Mouse (Mus musculus) heart, adult 10 weeks (tissue): ENCODE measurements around the gene Eif3i. TPM values are rescaled to one million over a fixed set of nuclear protein-coding genes. Genes with fewer than 3 reads are reported as not detected.

Experiments
- polyA plus RNA-seq: library from polyadenylated mRNA; stranded (reverse); fragments of 350-450 nt; fragmentation: Illumina TruSeq; extraction: RNeasy Lipid Tissue Mini Kit (QIAGEN cat#74804); gene quantifications from one replicate; pipeline ENCODE4 v1.2.3, GENCODE M21; 2014; ENCODE audit warnings: low read depth, low replicate concordance

Gene Eif3i
- 141 TPM for polyA plus RNA-seq

DNA sequence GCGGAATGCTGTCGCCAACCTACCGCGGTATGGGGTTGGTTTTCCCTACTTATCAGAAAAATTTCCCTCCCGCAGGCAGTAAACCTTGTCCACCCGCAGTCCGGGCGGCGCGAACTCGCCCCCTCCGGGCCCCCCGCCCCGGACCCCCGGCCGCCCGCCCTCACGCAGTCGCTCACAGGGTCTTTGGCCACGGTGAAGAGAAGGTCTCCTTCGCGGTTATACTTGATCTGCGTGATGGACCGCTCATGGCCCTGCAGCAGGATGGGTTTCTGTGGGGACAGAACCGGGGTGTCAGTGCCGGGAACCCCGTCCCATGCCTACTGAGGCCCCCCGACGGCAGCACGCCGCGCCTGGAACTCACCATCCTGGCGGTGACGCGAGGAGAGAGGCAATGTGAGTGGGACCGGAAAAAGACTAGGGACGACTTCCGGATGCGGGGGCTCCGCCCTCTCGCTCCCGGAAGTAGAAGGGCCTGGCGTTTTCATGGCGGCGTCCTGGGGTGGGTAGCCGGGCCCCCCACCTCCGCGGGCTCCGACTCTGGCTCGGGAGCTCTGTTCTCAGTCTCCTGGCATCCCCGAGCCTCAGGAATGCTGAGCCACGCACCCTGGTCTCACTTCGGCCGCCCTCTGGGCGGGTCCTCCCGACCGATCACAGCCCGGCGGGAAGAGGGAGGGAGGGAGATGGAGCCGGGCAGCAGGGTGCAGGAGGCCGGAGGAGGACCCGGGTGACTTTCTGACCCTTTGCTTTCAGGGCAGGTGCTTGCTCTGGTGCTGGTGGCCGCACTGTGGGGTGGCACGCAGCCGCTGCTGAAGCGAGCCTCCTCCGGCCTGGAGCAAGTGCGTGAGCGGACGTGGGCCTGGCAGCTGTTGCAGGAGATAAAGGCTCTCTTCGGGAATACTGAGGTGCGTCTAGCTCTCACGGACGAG is at the start of gene Eif3i, which contains the start of gene Tmem234:
TSS of gene Eif3i (minus strand) at position 416 of the 926 bp plus-strand sequence.
TSS of gene Tmem234 (plus strand) at position 436 of the 926 bp plus-strand sequence.

DNA sequence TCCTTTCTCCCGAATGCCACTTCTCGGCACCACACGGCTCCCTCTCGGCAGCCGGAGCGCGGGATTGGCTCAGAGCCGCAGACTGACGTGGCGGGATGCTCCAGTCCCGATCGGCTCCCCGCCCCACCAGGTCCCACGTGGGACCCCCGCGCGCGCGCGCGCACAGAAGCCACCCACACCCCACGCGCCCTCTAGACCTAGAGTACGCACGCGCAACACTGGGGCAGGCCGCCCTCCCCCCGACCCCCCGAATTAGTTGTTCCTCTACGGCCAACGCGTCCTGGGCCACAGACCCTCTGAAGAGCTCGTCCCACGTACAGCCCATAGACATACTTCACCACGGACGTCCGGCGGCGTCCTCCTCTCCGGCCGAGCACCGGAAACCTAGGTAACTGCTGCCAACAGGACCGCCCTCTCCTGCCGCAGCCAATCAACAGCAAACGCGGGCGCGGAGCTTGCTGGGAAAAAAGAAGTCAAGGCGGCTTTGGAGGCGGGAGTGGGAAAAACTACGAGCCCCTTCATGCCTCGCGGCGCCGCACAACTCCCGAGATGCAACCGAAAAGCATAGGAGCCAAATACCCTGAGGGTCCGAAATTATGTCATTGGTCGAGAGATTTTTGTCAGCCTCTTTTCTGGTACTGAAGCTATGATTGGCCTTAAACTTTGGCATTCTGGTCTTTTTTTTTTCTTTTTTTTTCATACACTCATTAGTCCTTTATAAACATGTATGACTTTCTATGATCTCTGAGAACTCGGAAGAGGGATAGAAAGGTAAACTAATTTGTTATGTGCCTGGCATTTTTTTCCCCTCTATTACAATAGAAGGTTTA is 40.4 kb upstream of the Eif3i start, which contains the start of gene Txlna:
TSS of gene Txlna (minus strand) at position 428 of the 830 bp plus-strand sequence.

DNA sequence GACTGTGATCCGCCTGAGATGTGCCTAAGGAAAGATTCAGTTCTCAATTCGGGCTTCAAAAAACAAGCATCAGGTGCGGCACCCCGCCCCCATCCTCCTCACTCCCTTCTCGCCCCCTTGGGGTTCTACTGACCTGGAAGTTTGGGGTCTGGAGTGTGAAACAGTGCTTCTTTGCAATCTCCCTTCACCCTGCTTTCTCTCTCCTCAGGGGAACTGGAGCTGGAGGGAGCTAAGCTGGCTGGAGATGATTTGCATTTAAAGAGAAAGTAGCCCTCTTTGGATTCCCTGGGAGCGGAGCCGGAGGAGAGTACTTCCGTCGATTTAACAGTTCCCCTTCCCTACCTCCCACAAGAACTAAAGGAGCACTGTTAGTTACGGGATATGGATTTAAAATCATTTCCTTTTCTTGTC is 23.2 kb upstream of the Eif3i start, which contains the start of gene Ccdc28b:
TSS of gene Ccdc28b (minus strand) at position 267 of the 411 bp plus-strand sequence.

DNA sequence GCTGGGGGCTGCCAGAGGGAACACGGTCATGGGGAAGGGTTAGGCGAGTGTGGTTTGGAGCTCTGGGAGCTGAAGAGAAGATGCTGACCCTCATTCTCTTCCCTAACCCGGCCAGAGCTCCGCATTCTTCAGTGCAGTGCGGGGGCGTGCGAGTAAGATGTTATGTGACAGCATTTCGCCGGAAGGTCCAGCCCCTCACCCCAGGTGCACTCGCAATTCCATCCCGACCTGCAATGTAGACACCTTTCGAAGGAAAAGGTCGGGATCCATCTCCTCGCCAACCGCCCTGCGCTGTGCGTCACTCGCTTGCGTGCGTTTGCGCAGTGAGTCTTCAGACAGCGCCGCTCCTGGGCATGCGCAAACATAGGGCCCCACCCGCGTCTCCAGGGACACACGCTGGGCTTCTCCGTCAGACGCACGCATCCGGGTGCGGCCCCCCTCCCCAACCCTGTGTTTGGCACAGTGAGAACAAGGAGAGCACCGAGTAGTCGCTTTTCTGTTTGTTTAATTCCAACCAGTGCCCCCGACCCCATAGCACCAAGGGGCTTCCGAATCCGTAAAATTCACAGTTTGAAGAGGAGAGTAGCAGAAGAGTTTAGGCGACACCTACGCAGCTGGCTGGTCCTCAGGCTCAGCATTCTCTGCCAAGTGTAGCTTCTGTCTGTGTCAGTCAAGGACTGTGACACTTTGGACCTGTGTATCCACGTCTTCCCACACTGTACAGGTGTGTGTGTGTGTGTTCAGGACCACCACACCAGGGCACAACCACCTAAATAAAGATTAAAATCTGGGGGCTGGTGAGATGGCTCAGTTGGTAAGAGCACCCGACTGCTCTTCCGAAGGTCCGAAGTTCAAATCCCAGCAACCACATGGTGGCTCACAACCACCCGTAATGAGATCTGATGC is 18.6 kb upstream of the Eif3i start, which contains the start of gene Iqcc:
TSS of gene Iqcc (minus strand) at position 314 of the 906 bp plus-strand sequence.

DNA sequence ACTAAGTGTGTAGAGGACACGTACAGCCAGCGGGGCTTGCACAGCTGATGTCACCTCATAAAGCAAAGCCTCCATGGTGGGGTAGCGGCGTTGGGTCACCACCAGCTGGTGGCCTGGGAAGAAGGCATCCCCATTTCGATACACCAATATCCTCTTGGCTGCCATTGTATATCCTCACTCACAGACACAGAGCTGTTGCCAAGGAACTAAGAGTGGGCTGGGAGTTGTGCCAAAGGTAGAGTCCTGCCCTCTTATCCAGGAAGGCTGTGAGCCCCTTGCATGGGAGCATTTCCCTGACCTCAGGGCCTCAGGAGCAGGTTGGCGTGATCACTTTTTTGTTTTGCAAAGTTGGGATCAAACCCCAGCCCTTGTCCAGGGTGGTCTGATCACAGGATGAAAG is 13.6 kb upstream of the Eif3i start, which contains the start of gene Dcdc2b:
TSS of gene Dcdc2b (minus strand) at position 165 of the 400 bp plus-strand sequence.

DNA sequence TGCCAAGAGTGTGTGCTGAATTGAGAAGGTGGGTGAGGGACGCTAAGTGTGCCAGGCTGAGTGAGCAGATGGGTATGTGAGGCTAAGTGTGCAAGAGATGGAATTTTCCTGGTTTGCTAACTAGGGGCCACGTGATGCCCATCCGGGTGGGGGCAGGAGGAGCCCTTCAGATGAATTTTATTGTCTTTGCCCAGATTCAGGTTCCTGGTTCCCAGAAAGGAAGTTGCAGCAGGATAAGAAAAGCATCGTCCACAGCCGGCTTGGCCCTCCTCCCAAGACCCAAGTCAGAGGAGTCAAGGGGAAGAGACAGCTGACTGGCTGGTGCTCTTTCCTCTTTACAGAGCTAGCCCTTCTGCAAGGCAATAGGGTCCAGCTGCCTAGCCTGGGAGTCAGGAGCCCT is 22.0 kb downstream of the Eif3i start, which contains the start of gene Fam167b:
TSS of gene Fam167b (minus strand) at position 84 of the 400 bp plus-strand sequence.

DNA sequence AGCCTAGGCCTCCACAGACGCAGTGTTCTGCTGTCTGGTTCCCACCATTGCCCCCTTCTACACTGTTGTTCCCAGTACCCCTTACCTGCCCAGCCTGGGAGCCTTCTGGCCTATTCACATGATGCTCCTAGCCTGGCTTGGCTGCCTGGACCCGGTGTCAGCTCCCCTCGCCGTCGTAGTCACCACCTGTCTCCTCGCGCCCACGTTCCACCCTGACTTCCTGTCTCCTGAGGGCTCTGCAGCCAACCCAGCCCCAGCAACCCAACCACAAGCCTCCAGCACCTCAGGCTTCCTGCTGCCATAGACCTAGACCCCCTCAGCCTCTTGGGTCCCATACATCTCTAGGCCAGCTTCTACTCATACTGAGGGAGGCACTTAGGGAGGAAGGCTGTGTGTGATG is 27.0 kb downstream of the Eif3i start, which contains the start of gene Lck:
TSS of gene Lck (minus strand) at position 212 of the 400 bp plus-strand sequence.

DNA sequence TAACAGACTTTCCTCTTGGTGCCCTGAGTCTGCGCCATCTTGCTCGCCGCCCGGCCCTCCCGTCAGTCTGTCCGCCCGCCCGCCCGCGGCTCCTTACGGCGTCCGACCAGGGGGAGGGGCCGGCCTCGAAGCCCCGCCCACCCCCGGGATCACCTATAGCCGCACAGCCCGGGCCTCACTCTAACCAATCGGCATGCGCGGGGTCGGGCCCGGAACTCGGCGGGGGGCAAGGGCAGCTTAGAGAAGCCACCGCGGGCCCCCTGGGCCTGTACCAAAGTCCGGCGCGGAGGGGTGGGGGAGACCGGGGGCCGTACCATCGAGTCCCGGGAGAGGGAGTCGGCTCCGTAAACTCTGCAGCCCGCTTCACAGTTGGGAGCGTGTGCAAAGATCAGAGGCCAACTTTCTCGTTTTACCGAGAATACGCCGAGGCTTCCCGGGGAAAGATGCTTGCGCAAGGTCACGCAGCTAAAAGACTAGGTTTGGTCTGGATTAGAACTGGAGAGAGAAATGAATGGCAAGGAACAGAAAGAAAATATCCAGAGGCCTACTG is 57.8 kb downstream of the Eif3i start, which contains the start of gene Hdac1:
TSS of gene Hdac1 (minus strand) at position 122 of the 550 bp plus-strand sequence.

Other genes starting within 250 kb of the Eif3i start
- gene Zbtb8a, start 222.5 kb downstream of the Eif3i start, polyA plus RNA-seq = 3.6 TPM
- gene Zbtb8b, start 159.8 kb downstream of the Eif3i start, polyA plus RNA-seq = not detected
- 48.9 TPM for gene Bsdc1, start 139.1 kb downstream of the Eif3i start, polyA plus RNA-seq
- gene Tssk3, start 109.6 kb downstream of the Eif3i start, polyA plus RNA-seq = not detected
- not detected for gene Fam229a, start 109.5 kb downstream of the Eif3i start, polyA plus RNA-seq
- 5.8 TPM for gene Marcksl1, start 87.1 kb downstream of the Eif3i start, polyA plus RNA-seq
- 25.7 TPM for gene Hdac1, start 57.9 kb downstream of the Eif3i start, polyA plus RNA-seq
- 0.68 TPM for gene Lck, start 27.0 kb downstream of the Eif3i start, polyA plus RNA-seq
- 0.73 TPM for gene Fam167b, start 22.1 kb downstream of the Eif3i start, polyA plus RNA-seq
- gene Tmem234, start within 50 bp of the Eif3i start, polyA plus RNA-seq = 78.7 TPM
- 2.9 TPM for gene Dcdc2b, start 13.6 kb upstream of the Eif3i start, polyA plus RNA-seq
- 16.9 TPM for gene Iqcc, start 18.5 kb upstream of the Eif3i start, polyA plus RNA-seq
- 21.7 TPM for gene Ccdc28b, start 23.3 kb upstream of the Eif3i start, polyA plus RNA-seq
- 25.6 TPM for gene Txlna, start 40.4 kb upstream of the Eif3i start, polyA plus RNA-seq
- 43.9 TPM for gene Kpna6, start 72.1 kb upstream of the Eif3i start, polyA plus RNA-seq
- gene Tmem39b, start 96.2 kb upstream of the Eif3i start, polyA plus RNA-seq = 4.8 TPM
- gene Khdrbs1, start 141.7 kb upstream of the Eif3i start, polyA plus RNA-seq = 35.7 TPM
- 235 TPM for gene Ptp4a2, start 210.6 kb upstream of the Eif3i start, polyA plus RNA-seq